ENCODE assay signal across 19 mouse cellular contexts in the genomic region with DNA sequence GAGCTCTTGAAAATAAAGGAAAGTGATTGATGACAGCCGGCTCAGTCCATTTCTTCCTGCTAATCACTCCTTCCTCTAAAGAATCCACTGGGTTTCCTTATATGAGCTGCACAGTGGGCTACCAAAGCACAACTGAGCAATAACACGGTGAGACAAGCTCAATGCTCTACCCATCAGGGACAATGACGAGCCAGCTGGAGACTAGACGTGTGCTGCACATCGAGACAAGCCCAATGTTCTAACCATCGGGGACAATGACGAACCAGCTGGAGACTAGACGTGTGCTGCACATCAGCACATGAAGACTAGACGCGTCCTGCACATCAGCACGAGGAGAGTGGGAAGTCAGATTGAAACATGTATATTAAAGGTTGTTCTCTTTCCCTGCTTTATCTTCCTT.
DNase-seq lines count a peak whose midpoint lies in the region; ATAC-seq and TF ChIP-seq lines count a peak whose summit lies in the region.
"Had no signal": no experiment of that assay in that cellular context is flagged by ENCODE, and none has a peak within 500 bp of the region (broad histone marks: within the 10 kb centered on the region; RNA-seq: fewer than 3 reads in every experiment).

No protein-coding gene starts in this region.

- H3K9ac ChIP-seq in midbrain, embryonic 12.5 days (replicated peaks): no peak overlapping the region
- H3K9ac ChIP-seq in midbrain, embryonic 14.5 days (replicated peaks; ENCODE audit: low read length): no peak overlapping the region
- no peak overlapping the region for H3K9ac ChIP-seq in hindbrain, postnatal 0 days (replicated peaks; ENCODE audit: low read length)
- H3K9ac ChIP-seq: forebrain, embryonic 15.5 days; liver, embryonic 12.5 days; lung, embryonic 15.5 days had no signal

- H3K4me2 ChIP-seq in midbrain, embryonic 12.5 days (replicated peaks): no peak overlapping the region
- H3K4me2 ChIP-seq in midbrain, embryonic 14.5 days (ENCODE audit: low read length): no peak overlapping the region
- H3K4me2 ChIP-seq in hindbrain, postnatal 0 days (ENCODE audit: low read depth, low read length): peak overlapping the region; percentile 7; the same call in 1 of the 2 replicates
- H3K4me2 ChIP-seq: forebrain, embryonic 15.5 days; liver, embryonic 12.5 days; lung, embryonic 15.5 days had no signal

- no peak for TF ChIP-seq CTCF in hindbrain, postnatal 0 days (IDR thresholded peaks at IDR 0.05; ENCODE audit: low read depth)

- no peaks in the 10 kb centered on the region for H3K27me3 ChIP-seq in midbrain, embryonic 12.5 days
- no peaks in the 10 kb centered on the region for H3K27me3 ChIP-seq in midbrain, embryonic 14.5 days (ENCODE audit: control insufficient read depth, insufficient read depth, low read length)
- H3K27me3 ChIP-seq in embryonic facial prominence, embryonic 10.5 days (replicated peaks; ENCODE audit: low read depth, poor library complexity, severe bottlenecking): no peaks in the 10 kb centered on the region
- H3K27me3 ChIP-seq in hindbrain, postnatal 0 days (ENCODE audit: insufficient read depth, low read length): no peaks in the 10 kb centered on the region
- H3K27me3 ChIP-seq in limb, embryonic 10.5 days (ENCODE audit: low read depth, poor library complexity, severe bottlenecking): no peaks in the 10 kb centered on the region
- H3K27me3 ChIP-seq: forebrain, embryonic 15.5 days; liver, embryonic 12.5 days; lung, embryonic 15.5 days had no signal

- peak; percentile 54; the same call in 1 of the 2 replicates for ATAC-seq in midbrain, embryonic 12.5 days (ENCODE audit: low FRiP score, low read depth)
- no peak for ATAC-seq in midbrain, embryonic 14.5 days (ENCODE audit: low FRiP score, low TSS enrichment)
- no peak for ATAC-seq in hindbrain, postnatal 0 days
- ATAC-seq: CD4-positive, CD25-positive, alpha-beta regulatory T cell, adult 4 months; forebrain, embryonic 15.5 days; intestine, postnatal 0 days; liver, embryonic 12.5 days had no signal

- no peaks in the 10 kb centered on the region for H3K4me1 ChIP-seq in midbrain, embryonic 12.5 days
- H3K4me1 ChIP-seq in midbrain, embryonic 14.5 days (ENCODE audit: control insufficient read depth, insufficient read depth, low read length): no peaks in the 10 kb centered on the region
- no peaks in the 10 kb centered on the region for H3K4me1 ChIP-seq in embryonic facial prominence, embryonic 10.5 days
- H3K4me1 ChIP-seq in hindbrain, postnatal 0 days (ENCODE audit: insufficient read depth, low read length): no peaks in the 10 kb centered on the region
- no peaks in the 10 kb centered on the region for H3K4me1 ChIP-seq in limb, embryonic 10.5 days
- H3K4me1 ChIP-seq: forebrain, embryonic 15.5 days; liver, embryonic 12.5 days; lung, embryonic 15.5 days had no signal

- intact Hi-C loops in left cerebral cortex, postnatal 36 days (cut with DNase I): no loop called here

- H3K27ac ChIP-seq in midbrain, embryonic 12.5 days (replicated peaks): no peak overlapping the region
- H3K27ac ChIP-seq in midbrain, embryonic 14.5 days (replicated peaks; ENCODE audit: low read depth, low read length): no peak overlapping the region
- H3K27ac ChIP-seq in embryonic facial prominence, embryonic 10.5 days (replicated peaks): no peak overlapping the region
- no peak overlapping the region for H3K27ac ChIP-seq in hindbrain, postnatal 0 days
- no peak overlapping the region for H3K27ac ChIP-seq in limb, embryonic 10.5 days
- H3K27ac ChIP-seq: forebrain, embryonic 15.5 days; heart, adult 2 months; liver, embryonic 12.5 days; lung, embryonic 15.5 days had no signal

- no peak for DNase-seq in midbrain, embryonic 14.5 days
- DNase-seq in embryonic facial prominence, embryonic 10.5 days (ENCODE audit: low spot score): peak; percentile 12
- no peak for DNase-seq in hindbrain, postnatal 0 days (ENCODE audit: low spot score)
- peak; percentile 48 for DNase-seq in retina, postnatal 1 day
- DNase-seq in limb, embryonic 10.5 days (ENCODE audit: low spot score): no peak
- no peak for DNase-seq in left cerebral cortex, postnatal 36 days (ENCODE audit: low spot score in 2 of 2)
- DNase-seq: adrenal gland, postnatal 36 days; cerebellum, postnatal 25 days; heart, adult 2 months; heart, postnatal 10 days; left cerebral cortex, postnatal 4 days; right cerebral cortex, postnatal 14 days; thymus, postnatal 25 days had no signal

- H3K4me3 ChIP-seq in midbrain, embryonic 12.5 days: no peak overlapping the region
- no peak overlapping the region for H3K4me3 ChIP-seq in midbrain, embryonic 14.5 days (replicated peaks; ENCODE audit: low read depth, low read length)
- H3K4me3 ChIP-seq in embryonic facial prominence, embryonic 10.5 days: no peak overlapping the region
- no peak overlapping the region for H3K4me3 ChIP-seq in hindbrain, postnatal 0 days (ENCODE audit: low read length)
- H3K4me3 ChIP-seq in limb, embryonic 10.5 days: no peak overlapping the region
- H3K4me3 ChIP-seq: forebrain, embryonic 15.5 days; heart, adult 2 months; liver, embryonic 12.5 days; lung, embryonic 15.5 days had no signal

- 44% methylated on average over 11 of the region's 11 CpGs for WGBS in midbrain, embryonic 12.5 days
- 26% methylated on average over 11 of the region's 11 CpGs for WGBS in midbrain, embryonic 14.5 days
- 70% methylated on average over 11 of the region's 11 CpGs for WGBS in embryonic facial prominence, embryonic 10.5 days
- WGBS in hindbrain, postnatal 0 days: 15% methylated on average over 11 of the region's 11 CpGs
- 81% methylated on average over 11 of the region's 11 CpGs for WGBS in limb, embryonic 10.5 days

- H3K36me3 ChIP-seq in midbrain, embryonic 12.5 days: no peaks in the 10 kb centered on the region
- no peaks in the 10 kb centered on the region for H3K36me3 ChIP-seq in midbrain, embryonic 14.5 days (ENCODE audit: control insufficient read depth, insufficient read depth, low read length)
- no peaks in the 10 kb centered on the region for H3K36me3 ChIP-seq in embryonic facial prominence, embryonic 10.5 days (replicated peaks)
- no peaks in the 10 kb centered on the region for H3K36me3 ChIP-seq in hindbrain, postnatal 0 days (ENCODE audit: insufficient read depth, low read length)
- H3K36me3 ChIP-seq in limb, embryonic 10.5 days: no peaks in the 10 kb centered on the region
- H3K36me3 ChIP-seq: forebrain, embryonic 15.5 days; liver, embryonic 12.5 days; lung, embryonic 15.5 days had no signal

- no peaks in the 10 kb centered on the region for H3K9me3 ChIP-seq in midbrain, embryonic 12.5 days
- H3K9me3 ChIP-seq in midbrain, embryonic 14.5 days (ENCODE audit: control insufficient read depth, low read length): no peaks in the 10 kb centered on the region
- no peaks in the 10 kb centered on the region for H3K9me3 ChIP-seq in embryonic facial prominence, embryonic 10.5 days
- H3K9me3 ChIP-seq in hindbrain, postnatal 0 days (ENCODE audit: low read length): no peaks in the 10 kb centered on the region
- no peaks in the 10 kb centered on the region for H3K9me3 ChIP-seq in limb, embryonic 10.5 days (replicated peaks)
- H3K9me3 ChIP-seq: forebrain, embryonic 15.5 days; liver, embryonic 12.5 days; lung, embryonic 15.5 days had no signal

Comparison
In these comparisons a context has a peak if more than half of its experiments do, and no peak if none do; other contexts are left out.
1. DNase-seq: peak in embryonic facial prominence, embryonic 10.5 days (single experiment) and retina, postnatal 1 day (single experiment); none in midbrain, embryonic 14.5 days (single experiment), hindbrain, postnatal 0 days (single experiment), limb, embryonic 10.5 days (single experiment) and left cerebral cortex, postnatal 36 days (0 of 2).